Mouse (Mus musculus): ENCODE results near the gene S100a4.

S100a4 gene

GRCm38 (mm10) chr3:90603623-90604022 is at the start of gene S100a4:
TSS of gene S100a4 (plus strand) at chr3:90603771.
- DNase-seq (ENCODE audit: low spot score): no peak

GRCm38 (mm10) chr3:90555954-90556353 is 47.6 kb upstream of the S100a4 start:
- DNase-seq (ENCODE audit: low spot score): no peak

- DNase-seq (ENCODE audit: low spot score): no peak
Measured at GRCm38 (mm10) chr3:90560008-90560628, 43.5 kb upstream of the S100a4 start, which contains the start of gene S100a3. TSS of gene S100a3 (plus strand) at chr3:90560578.

GRCm38 (mm10) chr3:90574691-90575090 is 28.9 kb upstream of the S100a4 start:
- DNase-seq (ENCODE audit: low spot score): no peak

GRCm38 (mm10) chr3:90575320-90575719 is 28.3 kb upstream of the S100a4 start:
- no peak for DNase-seq (ENCODE audit: low spot score)

GRCm38 (mm10) chr3:90576351-90577001 is 27.1 kb upstream of the S100a4 start:
- DNase-seq (ENCODE audit: low spot score): no peak

GRCm38 (mm10) chr3:90579433-90579832 is 24.1 kb upstream of the S100a4 start:
- no peak for DNase-seq (ENCODE audit: low spot score)

GRCm38 (mm10) chr3:90581141-90581540 is 22.4 kb upstream of the S100a4 start:
- DNase-seq (ENCODE audit: low spot score): no peak

GRCm38 (mm10) chr3:90582156-90582555 is 21.4 kb upstream of the S100a4 start:
- no peak for DNase-seq (ENCODE audit: low spot score)

- no peak for DNase-seq (ENCODE audit: low spot score)
Measured at GRCm38 (mm10) chr3:90582556-90582955, 21.0 kb upstream of the S100a4 start.

- no peak for DNase-seq (ENCODE audit: low spot score)
Measured at GRCm38 (mm10) chr3:90583893-90584292, 19.7 kb upstream of the S100a4 start.

- peak; percentile 61 for DNase-seq (ENCODE audit: low spot score)
Measured at GRCm38 (mm10) chr3:90585595-90585994, 18.0 kb upstream of the S100a4 start.

GRCm38 (mm10) chr3:90586016-90586643 is 17.4 kb upstream of the S100a4 start:
- no peak for DNase-seq (ENCODE audit: low spot score)

GRCm38 (mm10) chr3:90586906-90587305 is 16.7 kb upstream of the S100a4 start:
- no peak for DNase-seq (ENCODE audit: low spot score)

- no peak for DNase-seq (ENCODE audit: low spot score)
Measured at GRCm38 (mm10) chr3:90587361-90588101, 16.0 kb upstream of the S100a4 start.

- DNase-seq (ENCODE audit: low spot score): no peak
Measured at GRCm38 (mm10) chr3:90589390-90589789, 14.2 kb upstream of the S100a4 start.

- no peak for DNase-seq (ENCODE audit: low spot score)
Measured at GRCm38 (mm10) chr3:90589947-90590346, 13.6 kb upstream of the S100a4 start, which contains the start of gene S100a2. TSS of gene S100a2 (plus strand) at chr3:90590247.

- DNase-seq (ENCODE audit: low spot score): no peak
Measured at GRCm38 (mm10) chr3:90594466-90594865, 9.1 kb upstream of the S100a4 start.

- DNase-seq (ENCODE audit: low spot score): no peak
Measured at GRCm38 (mm10) chr3:90595556-90595955, 8.0 kb upstream of the S100a4 start.

GRCm38 (mm10) chr3:90596810-90597209 is 6.8 kb upstream of the S100a4 start:
- no peak for DNase-seq (ENCODE audit: low spot score)

- no peak for DNase-seq (ENCODE audit: low spot score)
Measured at GRCm38 (mm10) chr3:90597736-90598135, 5.8 kb upstream of the S100a4 start.

GRCm38 (mm10) chr3:90598212-90598611 is 5.4 kb upstream of the S100a4 start:
- DNase-seq (ENCODE audit: low spot score): no peak

GRCm38 (mm10) chr3:90599401-90599800 is 4.2 kb upstream of the S100a4 start:
- DNase-seq (ENCODE audit: low spot score): no peak
